Mouse (Mus musculus) left cerebral cortex, postnatal 10 days (tissue): Measurements from ENCODE around the gene Slc39a3. TPM values are rescaled to one million over a fixed set of nuclear protein-coding genes. Genes with fewer than 3 reads are reported as not detected.

ENCODE experiments used
- DNase-seq, 2 experiments: peaks; one replicate each; pipeline ENCODE4 v3.0.0; 2021 to 2022; ENCODE audit warnings: low spot score in 2 of 2, mixed read lengths in 1 of 2; ENCODE audit errors: extremely low spot score in 1 of 2
- intact Hi-C: fragments of 180-260 bp; cut with DNase I; formaldehyde crosslinking; loops from one replicate; pipeline ENCODE4 v1.15.1; 2025
- total RNA-seq, 2 experiments: library from RNA; stranded (reverse); gene quantifications; 2 replicates each; pipeline ENCODE4 v1.2.3; 2021

Slc39a3 gene
- total RNA-seq, 2 experiments from 2014 or later, result 65.2 to 67.8 TPM

DNA sequence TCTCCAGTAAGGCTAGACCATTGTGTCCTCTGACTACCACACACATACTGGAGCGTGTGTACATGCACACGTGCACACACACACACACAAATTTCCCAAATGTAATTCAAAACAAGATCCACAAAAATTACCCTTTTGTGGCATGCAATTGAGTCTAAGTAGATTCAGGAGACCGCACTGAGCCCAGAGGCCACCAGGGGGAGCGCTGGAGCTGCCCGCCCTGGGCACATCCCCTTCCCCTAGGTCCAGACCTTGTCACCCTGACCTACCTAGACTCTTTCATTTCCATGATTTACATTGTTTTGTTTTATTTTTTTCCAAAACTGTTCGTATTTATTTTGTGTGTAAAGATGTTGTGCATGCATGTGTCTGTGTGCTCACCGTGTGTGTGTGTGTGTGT lies 20.6 kb downstream of the Slc39a3 start:
- DNase-seq, result no peak
- intact Hi-C loops, result no loop called here

- intact Hi-C loops, result no loop called here
- no peak for DNase-seq
Measured at GRCm38 (mm10) chr10:81015666-81016065, 21.6 kb downstream of the Slc39a3 start.

- peak; percentile 98 for DNase-seq
- intact Hi-C loops, result no loop called here
Measured at GRCm38 (mm10) chr10:81014393-81015384, 22.5 kb downstream of the Slc39a3 start, which contains the start of gene Gng7. Gene Gng7, minus strand, starts transcription at chr10:81014945.

- DNase-seq, result peak in 1 of 2 experiments; percentile 82
- intact Hi-C loops, result no loop called here
Measured at GRCm38 (mm10) chr10:81010851-81011250, 26.4 kb downstream of the Slc39a3 start.

DNA sequence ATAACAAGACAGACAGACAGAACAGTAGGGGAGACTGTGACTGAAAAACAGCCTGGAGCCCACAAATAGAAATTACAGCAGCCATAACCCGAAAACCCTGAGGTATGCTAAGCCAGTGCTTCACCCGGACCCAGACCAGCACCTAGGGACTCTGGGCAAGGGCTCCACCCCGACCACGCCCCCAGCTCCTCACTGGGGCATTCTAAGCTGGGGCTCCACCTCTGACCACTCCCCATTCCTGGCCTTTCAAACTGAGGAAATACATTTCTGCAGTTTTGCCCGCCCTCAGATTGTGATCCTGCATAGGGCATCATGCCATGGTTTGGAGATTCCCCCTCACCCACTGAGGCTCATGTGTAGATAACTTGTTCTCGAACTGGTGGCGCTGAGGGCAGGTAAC lies 30.0 kb downstream of the Slc39a3 start:
- peak in 1 of 2 experiments; percentile 71 for DNase-seq
- intact Hi-C loops, result no loop called here

DNA sequence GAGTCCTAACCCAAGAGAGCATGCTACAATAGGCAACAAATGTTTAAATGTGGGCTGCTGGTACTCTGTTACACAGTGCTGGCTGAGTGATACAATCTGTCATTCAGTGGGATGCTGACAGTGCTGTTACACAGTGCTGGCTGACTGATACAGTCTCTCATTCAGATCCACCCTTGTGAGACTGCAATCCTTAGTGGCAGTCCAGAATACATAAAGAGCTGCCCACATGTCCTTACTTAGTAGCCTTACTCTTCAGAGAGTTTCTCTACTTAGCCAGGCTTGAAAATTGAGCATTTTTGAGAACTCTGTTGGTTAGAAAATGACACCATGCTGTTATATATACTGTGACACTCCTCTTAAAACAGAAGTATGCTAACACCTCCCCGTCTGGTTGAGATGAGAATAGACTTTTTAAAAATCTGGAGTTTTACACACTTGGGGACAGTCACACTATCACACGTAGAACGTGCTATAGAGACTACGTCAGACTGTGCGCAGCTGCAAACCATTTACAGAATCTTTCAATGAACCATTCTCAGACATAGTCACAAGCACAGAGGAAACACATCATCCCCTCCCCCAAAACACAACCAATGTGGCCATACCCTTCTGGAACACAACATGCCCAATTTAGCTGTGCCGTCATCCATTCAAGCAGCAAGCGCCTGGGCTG lies 31.1 kb downstream of the Slc39a3 start:
- intact Hi-C loops, result no loop called here
- peak in 1 of 2 experiments; percentile 34 for DNase-seq

DNA sequence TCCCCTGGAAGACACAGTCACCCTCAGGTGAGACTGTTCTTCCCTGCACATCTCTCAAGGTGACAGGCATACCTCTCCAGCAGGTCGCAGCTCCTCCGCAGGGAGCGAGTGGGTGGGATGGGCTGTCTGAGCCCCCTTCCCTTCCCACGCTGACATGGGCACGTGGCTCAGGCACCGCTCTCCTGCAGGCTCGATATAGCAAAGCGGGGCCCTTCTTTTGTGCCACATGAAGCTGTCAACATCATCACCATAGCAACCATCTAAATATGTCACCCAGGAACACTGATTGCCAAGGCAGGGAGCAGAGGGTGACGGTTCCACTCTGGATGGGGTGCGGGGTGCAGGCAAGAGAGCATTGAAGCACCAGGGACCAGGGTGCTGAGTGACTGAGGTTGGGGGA lies 36.1 kb downstream of the Slc39a3 start:
- DNase-seq, result peak; percentile 36 to 55
- intact Hi-C loops, result no loop called here

DNA sequence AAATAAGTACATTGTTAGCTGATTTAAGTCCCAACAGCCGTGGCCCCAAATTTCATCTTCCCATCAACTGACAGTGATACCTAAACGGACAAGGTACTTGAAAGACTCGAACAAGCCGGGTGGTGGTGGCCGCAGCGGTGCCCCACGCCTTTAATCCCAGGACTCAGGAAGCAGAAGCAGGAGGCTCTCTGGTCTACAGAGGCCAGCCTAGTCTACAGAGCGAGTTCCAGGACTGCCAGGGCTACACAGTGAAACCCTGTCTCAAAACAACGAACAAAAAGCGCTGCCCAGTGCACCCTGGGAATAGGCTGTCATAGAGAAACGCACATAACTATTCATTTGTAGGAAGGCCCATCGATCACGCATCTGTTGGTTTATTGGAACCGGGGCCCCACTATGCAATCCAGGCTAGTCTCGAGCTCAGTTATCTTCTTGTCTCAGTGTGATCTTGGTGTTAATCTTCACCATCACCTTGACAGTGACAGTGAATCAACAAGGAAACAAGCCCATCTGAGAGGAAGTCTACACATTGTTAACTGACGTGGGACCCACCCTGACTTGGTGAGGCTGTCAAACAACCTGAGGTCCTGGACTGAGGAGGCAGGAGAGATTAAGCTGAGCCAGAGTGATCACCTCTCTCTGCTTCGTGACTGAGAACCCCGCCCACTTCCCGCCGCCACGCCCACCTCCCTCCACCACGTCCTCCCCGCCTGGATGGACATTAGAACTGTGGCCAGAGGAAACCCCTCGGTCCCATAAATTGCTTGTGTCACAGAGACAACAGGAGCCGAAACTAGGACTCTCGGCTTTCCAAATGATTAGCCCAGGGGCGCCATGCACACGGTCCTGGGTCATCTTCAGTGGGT lies 36.8 kb downstream of the Slc39a3 start:
- intact Hi-C loops, result no loop called here
- no peak for DNase-seq

DNA sequence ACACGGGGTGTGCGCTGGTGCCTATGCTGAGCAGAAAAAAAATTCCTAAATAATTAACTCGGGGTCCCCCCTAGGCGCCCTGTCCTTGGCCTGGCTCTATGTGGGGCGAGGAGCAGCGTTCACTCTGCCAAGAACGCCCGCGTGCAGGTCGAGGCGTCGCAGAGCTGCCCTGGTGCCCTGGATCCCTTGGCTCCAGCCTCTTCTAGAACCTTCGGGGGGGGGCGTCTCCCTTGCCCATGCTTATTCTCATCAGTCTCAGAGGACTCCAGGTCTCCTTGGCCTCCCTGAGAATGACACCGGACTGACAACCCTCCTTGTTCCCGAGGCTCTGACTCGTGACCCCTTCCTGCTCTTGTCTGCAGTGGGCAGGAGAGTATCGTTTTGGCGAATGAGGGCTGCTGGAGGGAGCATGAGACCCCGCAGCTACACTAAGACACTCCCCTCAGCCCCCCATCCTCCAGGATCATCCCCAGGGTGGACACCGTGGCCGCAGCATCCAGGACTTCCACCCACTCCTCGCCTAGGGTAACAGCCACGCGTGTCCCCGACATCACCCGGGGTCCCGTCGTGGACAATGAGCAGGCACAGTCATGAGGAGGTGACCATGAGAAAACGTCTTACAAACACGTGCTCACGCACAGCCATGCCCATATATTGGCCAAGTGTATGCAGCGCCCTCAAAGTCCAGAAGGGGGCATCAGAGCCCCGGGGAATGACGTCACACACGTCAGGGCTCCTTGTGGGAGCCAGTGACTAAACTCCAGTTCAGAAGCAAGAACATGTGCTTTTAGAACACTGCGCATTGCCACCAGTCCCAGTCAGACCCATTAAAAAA lies 37.6 kb downstream of the Slc39a3 start:
- intact Hi-C loops, result loop anchor here (2.0 to 5.0 kb wide), 4 partner anchors 41 to 252 kb away; no protein-coding TSS in a partner anchor
- DNase-seq, result peak; percentile 86

DNA sequence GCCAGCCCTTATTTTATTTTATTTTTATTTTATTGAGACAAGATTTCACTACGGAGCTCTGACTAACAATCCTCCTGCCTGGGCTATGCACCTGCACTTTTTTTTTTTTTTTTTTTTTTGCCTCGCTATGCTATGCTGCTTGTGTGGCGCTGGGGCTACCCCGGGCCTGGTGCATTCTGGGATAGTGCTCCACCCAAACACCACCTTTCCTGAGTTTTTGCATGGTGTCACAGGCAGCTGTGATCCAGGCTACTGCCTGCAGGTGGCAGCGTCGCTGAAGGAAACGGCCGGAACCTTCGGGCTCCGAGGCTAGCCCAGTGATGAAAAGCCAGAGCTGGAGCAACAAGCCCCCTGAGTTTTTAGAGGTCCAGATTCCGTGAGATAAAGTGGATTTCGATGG lies 38.4 kb downstream of the Slc39a3 start:
- intact Hi-C loops, result loop anchor here (2.0 to 5.0 kb wide), 4 partner anchors 42 to 251 kb away; no protein-coding TSS in a partner anchor
- DNase-seq, result peak; percentile 36 to 74

GRCm38 (mm10) chr10:80998021-80998420 lies 39.2 kb downstream of the Slc39a3 start:
- DNase-seq, result no peak
- intact Hi-C loops, result loop anchor here (2.0 to 5.0 kb wide), 4 partner anchors 43 to 251 kb away; no protein-coding TSS in a partner anchor

- no peak for DNase-seq
- intact Hi-C loops, result loop anchor here (2.0 to 5.0 kb wide), 4 partner anchors 69 to 250 kb away; no protein-coding TSS in a partner anchor
Measured at GRCm38 (mm10) chr10:80997332-80997731, 39.9 kb downstream of the Slc39a3 start.

GRCm38 (mm10) chr10:80996501-80996900 lies 40.7 kb downstream of the Slc39a3 start:
- no peak for DNase-seq
- intact Hi-C loops, result loop anchor here (2.0 to 5.0 kb wide), 4 partner anchors 68 to 249 kb away; no protein-coding TSS in a partner anchor

DNA sequence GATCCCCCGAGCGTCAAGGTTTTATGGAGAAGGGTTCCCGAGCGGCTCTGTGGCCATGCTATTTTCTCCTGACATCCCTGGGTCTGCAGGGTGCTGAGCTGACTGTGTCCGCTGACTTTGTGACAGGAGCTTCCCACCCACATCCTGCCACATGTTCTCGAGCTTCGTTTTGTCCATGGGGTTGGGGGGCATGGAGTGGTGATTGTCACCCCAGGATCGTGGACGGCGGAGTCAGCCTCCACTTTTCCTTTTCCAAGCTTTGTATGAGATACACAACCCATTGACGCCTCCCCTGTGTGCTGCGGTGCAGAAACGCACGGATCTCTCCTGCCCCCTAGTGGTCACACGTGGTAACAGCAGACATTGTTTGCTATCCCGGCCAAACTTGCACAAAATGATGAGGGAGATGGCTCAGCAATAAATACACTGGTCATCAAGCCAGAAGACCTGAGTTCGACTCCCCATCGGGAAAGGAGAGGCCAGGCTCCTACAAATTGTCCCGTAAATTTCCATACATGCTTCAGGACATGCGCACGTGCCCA lies 42.1 kb downstream of the Slc39a3 start:
- intact Hi-C loops, result loop anchor here (5.0 kb wide), 3 partner anchors 87 to 248 kb away; no protein-coding TSS in a partner anchor
- DNase-seq, result peak; percentile 79 to 82

- no peak for DNase-seq
- intact Hi-C loops, result loop anchor here (5.0 kb wide), 3 partner anchors 88 to 247 kb away; no protein-coding TSS in a partner anchor
Measured at GRCm38 (mm10) chr10:80994621-80995020, 42.6 kb downstream of the Slc39a3 start.

GRCm38 (mm10) chr10:80993276-80993675 lies 44.0 kb downstream of the Slc39a3 start:
- no peak for DNase-seq
- intact Hi-C loops, result no loop called here

- DNase-seq, result peak in 1 of 2 experiments; percentile 18
- intact Hi-C loops, result no loop called here
Measured at GRCm38 (mm10) chr10:80991945-80992344, 45.3 kb downstream of the Slc39a3 start.
